Mouse (Mus musculus) neutrophil, adult 59 days (primary cell): Measurements from ENCODE around the gene Nms. TPM values are rescaled to one million over a fixed set of nuclear protein-coding genes. Genes with fewer than 3 reads are reported as not detected.

Source experiments
- total RNA-seq, 2 experiments: library from RNA; stranded (reverse); gene quantifications; 1 replicate in 1 of 2; 2 replicates in 1 of 2; pipeline ENCODE4 v1.2.4; 2023

Nms gene
- total RNA-seq: not detected

GRCm38 (mm10) chr1:38938849-38939248 is at the start of gene Nms:
Gene Nms (plus strand): TSS chr1:38939149.

GRCm38 (mm10) chr1:38897431-38898248 is 41.3 kb upstream of the Nms start, which contains the start of gene Chst10:
Gene Chst10 (minus strand): TSS chr1:38898161.

GRCm38 (mm10) chr1:38985308-38985707 is 46.4 kb downstream of the Nms start, which contains the start of gene Pdcl3:
Gene Pdcl3 (plus strand): TSS chr1:38985608.

Other genes starting within 250 kb of the Nms start
- under 1 TPM; 0.11 to 0.78 TPM for gene Lonrf2, start 102.4 kb upstream of the Nms start, total RNA-seq
- 1 to 10 TPM in 1 of 2 experiments, under 1 TPM in 1; 0.64 to 5.0 TPM for gene Chst10, start 41.0 kb upstream of the Nms start, total RNA-seq
- 10 to 100 TPM; 36.6 to 44.7 TPM for gene Pdcl3, start 46.5 kb downstream of the Nms start, total RNA-seq